Mouse (Mus musculus) cerebellum, adult 9-10 months (tissue): ENCODE data around the gene Olfr1428.
A peak's percentile ranks its signal among the peaks of the same experiment; 100 is the strongest.
"Not testable (repeated sequence)": the region's sequence is repeated elsewhere in the genome, so short reads cannot be mapped to it uniquely, and the experiment has no call there.

Experiments used
- DNase-seq: peaks from one replicate; pipeline ENCODE4 v3.0.0; 2022

Olfr1428 gene

GRCm38 (mm10) chr19:12115797-12116196 is at the start of gene Olfr1428:
TSS of gene Olfr1428 (minus strand) at chr19:12115897.
- DNase-seq = no peak

GRCm38 (mm10) chr19:12145452-12145851 is 29.8 kb upstream of the Olfr1428 start:
- DNase-seq = no peak

- peak; percentile 2 for DNase-seq
These were observed 27.7 kb upstream of the Olfr1428 start for GRCm38 (mm10) chr19:12143356-12143755.

GRCm38 (mm10) chr19:12134289-12134688 is 18.6 kb upstream of the Olfr1428 start:
- peak; percentile 2 for DNase-seq

GRCm38 (mm10) chr19:12123103-12123502 is 7.4 kb upstream of the Olfr1428 start, which contains the start of gene Olfr76:
TSS of gene Olfr76 (minus strand) at chr19:12123203.
- no peak for DNase-seq

- no peak for DNase-seq
These were observed 767 bp upstream of the Olfr1428 start for GRCm38 (mm10) chr19:12116464-12116863.

- no peak for DNase-seq
These were observed 1.9 kb downstream of the Olfr1428 start for GRCm38 (mm10) chr19:12113807-12114206.

GRCm38 (mm10) chr19:12104541-12104940 is 11.2 kb downstream of the Olfr1428 start:
- DNase-seq = no peak

GRCm38 (mm10) chr19:12103234-12103633 is 12.5 kb downstream of the Olfr1428 start, which contains the start of gene Olfr1427:
TSS of gene Olfr1427 (minus strand) at chr19:12103334.
- DNase-seq = no peak

- no peak for DNase-seq
These were observed 23.8 kb downstream of the Olfr1428 start, which contains the start of gene Olfr1426 for GRCm38 (mm10) chr19:12091913-12092312. TSS of gene Olfr1426 (minus strand) at chr19:12092013.

GRCm38 (mm10) chr19:12077631-12078030 is 38.1 kb downstream of the Olfr1428 start, which contains the start of gene Olfr1425:
TSS of gene Olfr1425 (minus strand) at chr19:12077731.
- DNase-seq = not testable (repeated sequence)

- DNase-seq = not testable (repeated sequence)
These were observed 46.2 kb downstream of the Olfr1428 start for GRCm38 (mm10) chr19:12069546-12069945.

- not testable (repeated sequence) for DNase-seq
These were observed 47.9 kb downstream of the Olfr1428 start for GRCm38 (mm10) chr19:12067806-12068205.

- not testable (repeated sequence) for DNase-seq
These were observed 53.1 kb downstream of the Olfr1428 start, which contains the start of gene Olfr1424 for GRCm38 (mm10) chr19:12062582-12062981. TSS of gene Olfr1424 (minus strand) at chr19:12062682.
